Mouse (Mus musculus) telencephalon, adult 2 months (tissue): ENCODE measurements around the gene E430018J23Rik.
"Not testable (repeated sequence)": the region's sequence is repeated elsewhere in the genome, so short reads cannot be mapped to it uniquely, and the experiment has no call there.

Experiments used
- DNase-seq: peaks from one replicate; pipeline ENCODE4 v3.0.0-alpha.2; 2011; ENCODE audit warnings: low read depth, low spot score

The E430018J23Rik gene

DNA sequence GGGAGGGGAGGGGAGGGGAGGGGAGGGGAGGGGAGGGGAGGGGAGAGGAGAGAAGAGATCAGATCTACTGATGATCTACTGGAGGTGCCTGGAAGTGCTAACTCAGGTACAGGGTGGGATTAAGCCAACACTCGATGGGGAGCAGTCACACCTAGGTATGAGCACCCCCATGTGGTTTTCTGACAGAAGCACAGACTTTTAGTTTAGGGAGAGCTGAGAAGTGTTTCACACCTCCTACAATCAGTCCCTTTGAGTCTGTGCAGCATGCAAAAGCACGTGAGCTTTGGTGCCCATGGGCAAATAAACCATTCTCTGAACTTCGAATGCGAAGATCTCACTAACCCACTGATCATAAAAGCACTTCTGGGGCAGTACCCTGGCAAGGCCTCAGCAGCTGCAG is 51.1 kb downstream of the E430018J23Rik start:
- DNase-seq: no peak

DNA sequence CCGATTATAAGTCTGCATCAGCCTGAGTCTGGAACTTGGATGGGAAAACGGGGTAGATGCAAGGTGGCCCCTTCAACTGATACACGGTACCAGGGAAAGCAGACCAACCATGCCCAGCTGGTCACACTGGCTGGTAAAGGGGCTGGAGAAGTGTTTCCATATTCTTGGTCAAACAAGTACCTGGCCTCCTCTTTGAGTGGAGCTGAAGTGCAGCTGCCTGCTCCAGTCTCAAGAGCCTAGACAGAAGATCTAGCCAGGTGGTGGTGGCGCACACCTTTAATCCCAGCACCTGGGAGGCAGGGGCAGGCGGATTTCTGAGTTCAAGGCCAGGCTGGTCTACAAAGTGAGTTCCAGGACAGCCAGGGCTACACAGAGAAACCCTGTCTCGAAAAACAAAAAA is 51.6 kb downstream of the E430018J23Rik start:
- DNase-seq: not testable (repeated sequence)

DNA sequence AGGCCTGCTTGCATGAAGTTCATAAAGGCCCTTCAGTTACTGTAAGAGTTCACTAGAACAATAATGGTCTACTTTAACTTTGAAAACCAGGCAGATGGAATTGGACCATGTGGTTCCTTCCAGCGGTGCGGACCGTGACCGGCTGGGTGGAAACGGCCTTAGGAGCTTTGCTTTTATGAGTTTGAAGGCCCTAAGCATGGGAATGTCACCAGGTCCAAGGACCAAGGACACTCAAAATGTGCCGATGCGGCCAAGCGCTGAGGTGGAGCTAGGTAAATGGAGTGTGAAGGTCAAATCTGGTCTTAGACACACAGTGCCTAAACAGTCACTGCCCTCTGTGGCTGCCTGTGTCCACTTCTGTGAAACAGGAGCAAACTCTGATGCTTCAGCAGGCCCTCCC is 52.1 kb downstream of the E430018J23Rik start:
- DNase-seq: no peak
